Mouse (Mus musculus) olfactory bulb, adult 2 months (tissue): ENCODE results near the gene Rtp1.

Experiments
- CTCF ChIP-seq: fragments of 200-500 bp; IDR thresholded peaks from 2 replicates; pipeline ENCODE4 v1.5.1; 2012; ENCODE audit warnings: low read depth, mild to moderate bottlenecking, low read length, moderate library complexity; ENCODE audit not compliant: insufficient read depth
- POLR2A ChIP-seq: fragments of 200-500 bp; IDR thresholded peaks from 2 replicates; pipeline ENCODE4 v1.6.1; 2012; ENCODE audit warnings: mild to moderate bottlenecking, low read depth, low read length, moderate library complexity; ENCODE audit not compliant: insufficient read depth

DNA sequence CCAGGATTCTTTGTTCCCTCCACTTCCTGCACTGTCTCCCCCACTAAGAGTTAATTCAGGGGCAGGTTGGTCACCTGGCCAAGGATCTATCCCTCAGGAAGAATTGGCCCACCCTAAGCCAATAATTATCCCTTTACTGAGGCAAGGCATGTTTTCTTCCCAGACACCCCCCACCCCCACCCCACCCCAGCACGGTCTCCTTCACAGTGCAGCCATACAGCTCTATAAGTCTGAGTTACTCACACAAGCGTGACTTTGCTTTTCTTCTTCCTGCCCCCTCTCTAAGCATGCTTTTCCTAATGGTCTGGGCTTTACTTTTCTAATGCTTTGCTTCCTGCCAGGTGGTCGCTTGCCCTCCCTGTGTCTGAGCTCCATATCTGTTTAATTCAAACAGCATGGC is 27.0 kb upstream of the Rtp1 start:
- TF ChIP-seq CTCF: no peak
- no peak for TF ChIP-seq POLR2A
